Mouse (Mus musculus) lung, postnatal 36 days (tissue): ENCODE measurements around the gene AF366264.
A peak's percentile ranks its signal among the peaks of the same experiment; 100 is the strongest.
"Not testable (repeated sequence)": the region's sequence is repeated elsewhere in the genome, so short reads cannot be mapped to it uniquely, and the experiment has no call there.

ENCODE experiments used
- DNase-seq: peaks from one replicate; pipeline ENCODE4 v3.0.0; 2022; ENCODE audit warnings: mixed read lengths

AF366264 gene

GRCm38 (mm10) chr8:13838289-13838688, at the start of gene AF366264:
Gene AF366264, minus strand, starts transcription at chr8:13838389.
- DNase-seq: not testable (repeated sequence)

- DNase-seq: not testable (repeated sequence)
Observed at GRCm38 (mm10) chr8:13843286-13843685, 5.1 kb upstream of the AF366264 start.

- DNase-seq: no peak
Observed at GRCm38 (mm10) chr8:13828598-13829172, 9.5 kb downstream of the AF366264 start.

GRCm38 (mm10) chr8:13799566-13799965, 38.6 kb downstream of the AF366264 start:
- DNase-seq: no peak

GRCm38 (mm10) chr8:13797676-13798075, 40.5 kb downstream of the AF366264 start:
- DNase-seq: no peak

- DNase-seq: no peak
Observed at GRCm38 (mm10) chr8:13793746-13794101, 44.5 kb downstream of the AF366264 start.

- DNase-seq: no peak
Observed at GRCm38 (mm10) chr8:13793097-13793745, 45.0 kb downstream of the AF366264 start.

- no peak for DNase-seq
Observed at GRCm38 (mm10) chr8:13789606-13790005, 48.6 kb downstream of the AF366264 start.

GRCm38 (mm10) chr8:13785764-13786299, 52.4 kb downstream of the AF366264 start:
- peak; percentile 98 for DNase-seq

GRCm38 (mm10) chr8:13785250-13785763, 52.9 kb downstream of the AF366264 start, which contains the start of gene Upf3a:
Gene Upf3a, plus strand, starts transcription at chr8:13785615.
- peak; percentile 95 for DNase-seq
